Mouse (Mus musculus): ENCODE results near the gene Tmem198.

DNA sequence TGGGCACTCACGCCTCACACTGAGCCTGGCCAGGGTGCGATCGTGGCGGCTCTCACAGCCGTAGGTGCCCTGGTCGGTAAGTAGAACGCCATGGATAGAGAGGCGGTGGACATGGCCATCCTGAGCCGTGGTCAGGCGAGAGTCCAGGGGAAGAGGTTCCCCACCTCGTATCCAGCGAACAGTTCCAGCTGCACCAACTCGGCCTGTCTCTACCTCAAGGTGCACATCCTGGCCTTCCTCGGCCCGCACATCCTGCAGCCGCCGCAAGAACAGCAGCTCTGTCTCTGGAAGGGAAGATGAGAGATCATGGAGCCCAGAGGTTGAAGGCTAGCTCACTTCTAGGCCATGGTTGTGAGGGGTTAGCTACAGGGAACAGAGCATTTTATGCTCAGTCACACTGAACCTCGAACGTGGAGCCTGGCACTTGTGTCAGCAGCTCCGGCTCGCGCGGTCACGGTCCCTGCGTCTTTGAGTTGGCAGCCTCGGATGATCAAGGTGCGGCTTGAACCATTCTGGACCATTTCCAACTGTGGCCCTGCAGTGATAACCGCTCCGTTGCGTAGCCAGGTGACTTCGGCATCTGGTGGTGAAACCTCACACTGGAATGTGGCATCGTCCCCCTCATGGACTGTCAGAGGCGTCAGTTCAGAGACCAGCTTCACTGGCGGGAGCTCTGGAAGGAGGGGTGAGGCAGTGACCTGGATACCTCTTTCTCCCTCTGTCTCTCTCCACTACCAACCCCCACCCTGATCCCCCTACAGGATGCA, 11.6 kb downstream of the Tmem198 start:
- no peak for TF ChIP-seq CTCF (IDR thresholded peaks at IDR 0.05; ENCODE audit: low read depth)
- no peak for TF ChIP-seq EP300 (IDR thresholded peaks at IDR 0.05; ENCODE audit: low read depth)
